Mouse (Mus musculus) erythroblast, embryonic 14.5 days (primary cell): ENCODE data around the gene Gm10031.

Source experiments
- GATA1 ChIP-seq: IDR thresholded peaks from 2 replicates; pipeline ENCODE4 v1.6.1; 2012; ENCODE audit warnings: low read length, inconsistent platforms, mixed read lengths
- TAL1 ChIP-seq: IDR thresholded peaks from 3 replicates; pipeline ENCODE4 v1.6.1; 2012; ENCODE audit warnings: low read length, inconsistent platforms, mixed read lengths

GRCm38 (mm10) chr1:156533911-156534310 is 10.1 kb downstream of the Gm10031 start:
- TF ChIP-seq GATA1 (no peak), TAL1 (no peak)
